Mouse (Mus musculus) v-Abl transformed pro-B cells (cell line): ENCODE measurements around the gene C1qtnf1.

Experiments
- in situ Hi-C, 2 experiments: fragments of 400-800 bp; cut with MboI; formaldehyde crosslinking; loops; one replicate each; pipeline ENCODE4 v1.15.1; 2025; ENCODE audit not compliant: unreplicated experiment in 2 of 2

The C1qtnf1 gene

DNA sequence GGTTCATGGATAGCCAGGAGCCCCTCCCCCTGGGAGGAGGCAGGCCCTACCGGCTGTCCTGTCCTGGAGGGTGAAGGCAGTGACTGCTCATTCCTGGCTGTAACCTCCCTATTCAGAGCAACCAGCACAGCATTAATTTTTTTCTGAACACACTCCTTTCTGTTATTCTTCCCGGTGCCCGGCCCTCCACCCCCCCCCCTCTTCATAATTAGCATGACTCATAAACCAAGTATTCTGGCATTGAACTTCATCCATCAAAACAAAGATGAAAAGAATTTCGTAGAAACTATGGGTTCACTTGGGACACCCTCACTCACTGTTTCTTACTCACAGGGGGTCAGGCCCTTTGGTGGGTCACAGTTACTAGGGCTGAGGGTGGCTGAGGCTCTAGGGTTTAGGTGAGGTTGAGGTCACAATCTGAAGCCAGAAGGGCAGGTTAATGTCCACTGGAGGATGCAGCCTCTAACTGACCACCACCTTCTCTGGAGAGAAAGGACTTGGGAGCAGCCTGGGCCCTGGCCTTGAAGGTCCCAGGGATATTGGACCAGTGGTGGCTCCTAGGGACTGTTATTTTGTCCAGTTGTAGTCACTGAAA is 2.4 kb downstream of the C1qtnf1 start:
- in situ Hi-C loops = loop anchor here in 1 of 2 experiments (25.0 kb wide), 1 partner anchor 568 kb away; the partner anchor contains the start of genes Tha1 and Tmem235

DNA sequence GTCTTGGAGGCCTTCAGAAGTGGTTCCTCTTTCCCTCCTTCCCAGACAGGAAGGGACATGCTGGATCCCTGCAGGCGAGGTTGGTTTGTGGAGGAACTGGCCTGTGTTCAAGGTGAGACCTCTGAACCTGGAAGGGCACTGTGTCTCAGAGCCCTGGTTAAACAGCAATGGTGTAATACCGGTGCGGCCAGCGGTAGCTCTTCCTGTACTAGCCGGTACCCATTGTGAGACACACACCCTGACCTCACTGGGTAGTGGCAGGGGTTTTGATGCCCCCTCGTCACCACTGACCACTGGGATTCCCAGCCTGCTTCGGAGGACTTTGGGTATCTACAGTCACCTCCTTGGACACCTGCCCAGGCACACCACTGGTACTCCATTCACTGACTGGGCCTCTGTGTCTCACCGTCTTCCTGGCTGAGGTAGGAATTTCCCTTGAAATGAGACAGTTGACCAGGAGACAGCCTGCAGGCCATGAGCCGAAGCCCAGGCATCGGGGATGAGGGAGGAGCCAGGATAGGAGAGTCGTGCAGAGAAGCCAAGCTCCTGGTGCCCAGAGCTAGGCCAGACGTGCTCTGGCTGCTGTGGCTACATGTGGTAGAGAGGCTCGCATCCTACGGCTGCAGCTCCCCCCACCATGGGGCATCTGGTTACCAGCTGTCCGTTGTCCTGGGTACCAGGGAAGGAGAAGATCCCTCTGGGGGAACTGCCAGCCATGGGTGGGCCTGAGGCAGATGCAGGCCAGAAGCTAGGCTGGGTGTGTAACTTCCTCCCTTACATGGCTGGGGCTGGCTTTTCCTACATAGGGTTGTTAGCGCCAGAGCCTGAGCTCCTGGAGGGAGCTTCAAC is 3.3 kb downstream of the C1qtnf1 start:
- in situ Hi-C loops = loop anchor here in 1 of 2 experiments (25.0 kb wide), 1 partner anchor 569 kb away; the partner anchor contains the start of genes Tha1 and Tmem235

DNA sequence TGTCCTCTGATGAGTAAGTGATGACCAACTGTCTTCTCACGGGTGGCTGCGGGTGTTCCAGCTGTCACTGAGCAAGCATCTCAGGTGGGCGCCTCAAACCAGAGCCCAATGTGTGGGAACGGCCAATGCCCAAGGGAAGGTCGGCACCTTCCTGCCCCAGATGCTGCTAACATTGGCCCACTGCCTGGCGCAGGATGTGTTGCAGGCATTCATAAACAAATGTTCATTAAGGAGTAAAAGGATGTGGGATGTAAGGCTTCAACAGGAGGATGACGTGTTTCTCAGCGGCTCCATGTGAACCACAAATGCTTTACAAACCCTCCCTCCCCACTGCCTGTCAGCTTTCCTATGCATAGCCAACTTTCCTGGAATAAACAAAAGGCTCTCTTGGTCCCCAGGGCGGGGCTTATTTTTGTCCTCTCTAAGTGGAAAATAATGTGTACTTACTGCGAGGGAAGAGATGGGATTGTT is 5.4 kb downstream of the C1qtnf1 start:
- in situ Hi-C loops = loop anchor here in 1 of 2 experiments (25.0 kb wide), 1 partner anchor 571 kb away; the partner anchor contains the start of genes Tha1 and Tmem235

DNA sequence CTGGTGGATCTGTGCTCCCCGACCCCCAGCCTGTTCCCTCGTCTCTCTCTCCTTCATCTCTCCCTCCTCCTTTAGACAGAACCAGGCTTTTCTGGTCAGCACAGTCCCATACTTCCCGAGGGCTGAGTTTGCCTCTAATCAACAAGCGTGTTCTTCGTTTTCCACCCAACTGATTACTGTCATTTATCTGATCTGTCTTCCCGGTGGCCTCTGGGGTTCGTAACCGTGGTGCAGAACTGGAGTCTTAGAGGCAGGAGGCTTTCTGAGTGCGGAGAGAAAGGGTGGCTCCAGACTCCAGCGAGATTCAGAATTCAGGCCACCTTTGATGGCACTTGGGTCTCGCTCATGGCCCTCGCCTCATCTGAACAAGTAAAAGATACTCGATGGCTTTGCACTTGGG is 6.1 kb downstream of the C1qtnf1 start:
- in situ Hi-C loops = loop anchor here in 1 of 2 experiments (25.0 kb wide), 1 partner anchor 572 kb away; the partner anchor contains the start of genes Tha1 and Tmem235

DNA sequence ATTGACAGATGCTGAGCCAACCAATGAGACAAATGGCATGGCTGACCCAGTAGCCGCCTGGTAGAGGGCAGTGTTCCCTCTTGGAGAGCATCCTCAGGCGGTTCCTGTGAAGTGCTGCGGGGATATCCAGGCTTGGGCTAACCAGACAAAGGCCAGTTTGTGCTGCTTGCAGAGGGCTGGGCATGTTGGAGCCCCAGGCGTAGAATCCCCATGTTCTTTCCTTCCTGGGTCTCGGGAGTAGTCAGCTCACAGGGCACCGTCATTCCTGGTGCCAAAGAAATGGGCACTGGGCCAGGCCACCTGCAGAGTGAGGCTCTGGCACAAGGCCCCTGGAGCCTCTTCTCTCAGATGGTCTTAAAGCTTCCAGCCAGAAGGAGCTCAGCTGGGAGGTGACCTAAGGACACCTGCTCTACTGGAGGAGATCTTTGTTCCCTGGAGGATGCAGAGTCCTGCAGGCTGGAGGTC is 8.5 kb downstream of the C1qtnf1 start:
- in situ Hi-C loops = loop anchor here in 1 of 2 experiments (25.0 kb wide), 1 partner anchor 574 kb away; the partner anchor contains the start of genes Tha1 and Tmem235

DNA sequence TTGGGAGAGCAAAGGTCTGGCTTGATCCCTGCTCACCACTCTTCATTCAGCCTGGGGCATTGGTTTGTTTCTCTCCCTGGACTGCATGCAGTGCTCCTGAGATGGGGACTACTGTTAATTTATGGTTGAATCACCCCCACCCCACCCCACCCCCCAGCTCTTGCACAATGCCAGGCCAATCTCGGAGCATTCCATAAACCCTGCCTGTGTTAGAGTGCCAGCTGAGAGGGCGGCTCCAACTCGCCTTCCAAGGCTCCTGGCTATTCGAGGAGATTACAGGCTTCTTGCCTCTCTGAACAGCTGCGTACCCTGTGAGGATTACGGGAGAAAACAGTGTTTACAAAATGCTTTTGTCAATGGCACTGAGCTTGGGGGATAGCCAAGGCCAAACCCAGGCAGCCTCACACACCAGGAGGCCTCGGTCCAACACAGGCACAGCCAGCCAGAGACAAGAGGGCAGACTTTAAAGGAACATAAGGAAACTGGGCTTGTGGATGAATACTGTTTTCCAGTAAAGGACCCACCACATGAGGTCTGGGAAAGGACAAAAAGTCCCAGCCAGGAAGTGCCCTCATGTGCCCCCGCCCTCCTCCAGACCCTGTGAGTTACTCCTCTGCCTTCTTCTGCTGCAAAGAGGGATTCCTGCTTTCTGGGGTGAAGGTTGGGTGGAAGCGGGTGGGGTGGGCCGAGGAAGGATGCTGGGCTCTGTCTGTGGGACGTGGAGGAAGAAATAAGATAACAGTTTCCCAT is 10.8 kb downstream of the C1qtnf1 start:
- in situ Hi-C loops = loop anchor here in 1 of 2 experiments (25.0 kb wide), 1 partner anchor 577 kb away; the partner anchor contains the start of genes Tha1 and Tmem235

DNA sequence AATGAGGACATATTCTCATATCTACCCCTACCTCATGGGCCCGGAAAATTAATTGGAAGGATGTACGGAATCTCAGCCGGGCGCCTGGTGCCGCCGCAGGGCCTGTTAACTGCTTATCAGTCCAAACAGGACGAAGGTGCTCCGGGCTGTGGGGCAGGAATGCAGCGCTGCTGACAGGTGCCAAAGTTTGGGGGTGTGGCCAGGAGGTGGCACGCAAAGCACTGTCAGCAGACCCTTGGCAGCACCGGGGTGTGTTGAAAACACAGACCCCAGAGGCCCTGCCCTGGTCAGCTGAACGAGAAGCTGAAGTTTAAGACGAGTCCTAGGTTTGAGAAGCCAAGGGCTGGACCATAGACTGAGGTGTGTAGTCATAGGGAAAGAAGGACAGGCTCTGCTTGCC is 14.7 kb downstream of the C1qtnf1 start:
- in situ Hi-C loops = loop anchor here (5.0 to 25.0 kb wide), 3 partner anchors 355 to 580 kb away; partner anchors contain the start of genes Tha1 (in 1 of the 2) and Tmem235 (in 1 of the 2)

DNA sequence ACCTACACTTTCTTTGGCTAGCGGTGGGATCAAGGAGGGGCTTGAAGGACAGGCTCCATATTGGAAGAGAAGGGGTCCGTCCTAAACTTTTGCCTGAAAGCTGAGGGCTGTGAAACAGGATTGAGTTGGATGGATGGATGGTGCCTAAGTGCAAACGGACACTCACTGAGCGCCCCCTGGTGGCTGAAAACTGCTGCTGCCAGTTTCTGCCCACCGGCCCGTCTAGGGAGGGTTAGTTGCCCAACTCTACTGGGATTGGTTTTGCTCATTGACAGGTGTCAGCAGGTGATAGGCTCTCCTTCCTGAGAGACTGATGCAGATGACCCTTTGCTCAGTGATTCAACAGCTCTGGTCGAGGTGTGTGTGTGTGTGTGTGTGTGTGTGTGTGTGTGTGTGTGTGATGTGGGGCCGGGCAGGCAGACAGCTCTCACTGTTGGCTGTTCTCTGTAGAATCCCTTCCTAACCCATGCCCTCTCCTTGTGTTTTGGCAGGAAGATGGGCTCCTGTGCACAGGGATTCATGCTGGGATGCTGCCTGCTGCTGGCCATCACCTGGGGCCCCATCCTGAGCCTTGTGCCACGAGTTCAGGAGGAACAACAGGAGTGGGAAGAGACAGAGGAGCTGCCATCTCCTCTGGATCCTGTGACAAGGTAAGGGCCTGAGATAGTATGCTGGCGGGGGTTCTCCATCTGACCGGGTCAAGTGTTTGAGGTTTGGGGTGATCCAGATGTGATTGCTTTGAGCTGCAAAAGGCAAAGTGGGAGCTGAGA is 15.4 kb downstream of the C1qtnf1 start:
- in situ Hi-C loops = loop anchor here (5.0 to 25.0 kb wide), 3 partner anchors 356 to 581 kb away; partner anchors contain the start of genes Tha1 (in 1 of the 2) and Tmem235 (in 1 of the 2)

DNA sequence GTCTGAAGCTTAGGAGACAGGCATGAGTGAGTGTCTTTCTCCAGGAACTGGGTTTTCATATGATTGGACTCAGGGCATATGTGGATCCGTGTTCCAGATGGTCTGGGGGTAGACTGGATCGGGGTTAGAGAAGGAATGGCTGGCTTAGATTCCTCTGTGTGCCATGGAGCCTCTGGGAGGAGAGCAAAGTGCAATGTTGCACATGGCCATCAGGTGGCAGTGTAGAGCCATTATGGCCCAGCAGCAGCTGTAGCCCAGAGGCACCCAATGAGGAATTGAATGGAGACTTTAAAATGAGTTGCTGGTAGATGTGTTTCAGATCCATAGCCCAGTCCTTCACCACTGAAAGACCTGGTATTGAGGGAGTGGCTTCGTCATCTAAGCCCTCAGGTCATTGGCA is 17.8 kb downstream of the C1qtnf1 start:
- in situ Hi-C loops = loop anchor here (5.0 to 25.0 kb wide), 5 partner anchors 36 to 584 kb away; partner anchors contain the start of genes Tha1 (in 1 of the 2) and Tmem235 (in 1 of the 2)

DNA sequence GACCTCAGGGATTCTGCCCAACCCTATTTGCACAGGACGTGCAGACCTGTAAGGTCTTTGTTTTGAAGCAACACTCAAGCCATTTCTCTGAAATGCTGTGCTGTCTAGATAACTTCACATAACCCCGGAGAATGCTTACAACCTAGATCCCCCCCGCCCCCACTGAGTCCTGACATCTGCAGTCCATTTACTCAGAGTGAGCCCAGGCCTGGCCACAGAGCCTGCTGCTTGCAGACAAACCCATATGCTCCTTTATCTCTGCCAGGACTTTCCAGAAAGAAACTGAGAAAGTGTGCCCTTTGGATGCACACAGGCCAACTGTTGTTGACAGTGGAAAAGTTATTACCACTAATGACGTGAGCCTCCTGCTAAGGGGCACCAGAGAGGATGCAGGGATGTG is 19.3 kb downstream of the C1qtnf1 start:
- in situ Hi-C loops = loop anchor here (5.0 to 25.0 kb wide), 5 partner anchors 35 to 585 kb away; partner anchors contain the start of genes Tha1 (in 1 of the 2) and Tmem235 (in 1 of the 2)

DNA sequence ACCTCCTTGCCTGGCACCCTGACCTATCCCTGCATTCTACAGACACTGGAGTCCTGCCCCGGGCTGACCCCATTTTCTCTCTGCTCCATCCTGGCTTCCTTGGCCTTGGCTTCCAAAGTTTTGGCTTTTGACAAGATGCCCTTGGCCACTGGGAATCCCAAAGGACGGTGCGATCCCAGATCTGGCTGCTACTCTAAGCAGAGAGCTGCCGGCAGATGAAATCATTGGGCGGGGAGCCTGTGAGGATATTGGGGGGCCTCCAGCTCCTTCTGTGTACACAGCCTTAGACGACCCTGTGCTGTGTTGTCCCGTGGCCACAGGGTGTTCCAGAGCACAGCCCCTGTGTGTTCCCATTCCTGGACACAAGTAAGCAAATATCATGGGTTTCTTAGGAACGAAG is 20.4 kb downstream of the C1qtnf1 start:
- in situ Hi-C loops = loop anchor here (5.0 to 25.0 kb wide), 5 partner anchors 34 to 586 kb away; partner anchors contain the start of genes Tha1 (in 1 of the 2) and Tmem235 (in 1 of the 2)

DNA sequence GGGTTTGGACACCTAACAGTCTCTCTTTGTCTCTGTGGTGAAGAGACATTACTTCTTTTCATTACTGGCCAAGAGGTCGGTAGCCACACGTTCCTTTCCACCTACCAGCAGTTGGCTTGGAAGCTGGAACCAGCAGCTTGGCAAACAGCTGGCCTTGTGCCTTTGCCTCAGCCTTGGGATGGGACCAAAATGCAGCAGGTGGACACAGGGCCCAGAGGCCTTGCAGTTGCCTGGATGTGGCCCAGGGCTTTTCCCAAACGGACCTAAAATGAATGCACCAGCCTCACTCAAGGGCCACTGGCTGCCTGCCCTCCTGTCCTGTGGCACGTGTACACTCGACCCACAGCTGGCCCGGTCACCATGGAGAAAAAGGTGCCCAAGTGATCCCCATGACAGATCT is 23.2 kb downstream of the C1qtnf1 start:
- in situ Hi-C loops = no loop called here

DNA sequence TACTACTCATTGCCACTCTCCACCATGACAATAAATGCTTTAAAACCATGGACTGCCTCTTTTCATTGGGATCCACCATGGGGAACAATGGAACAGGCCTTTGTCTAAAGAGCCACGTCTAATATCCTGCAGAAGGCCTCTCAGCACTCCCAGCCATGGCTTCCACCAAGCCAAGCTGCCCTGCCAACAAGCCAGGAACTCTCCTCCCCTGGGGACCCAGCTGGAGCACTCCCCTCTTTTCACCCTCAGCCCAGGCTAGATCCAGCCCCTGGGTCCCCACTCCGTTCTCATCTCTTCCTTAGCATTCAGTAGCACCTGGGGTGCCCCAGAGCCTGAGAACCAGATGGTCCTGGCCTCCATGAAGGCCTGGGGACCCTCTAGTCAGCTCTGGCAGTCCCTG is 25.0 kb downstream of the C1qtnf1 start:
- in situ Hi-C loops = no loop called here

DNA sequence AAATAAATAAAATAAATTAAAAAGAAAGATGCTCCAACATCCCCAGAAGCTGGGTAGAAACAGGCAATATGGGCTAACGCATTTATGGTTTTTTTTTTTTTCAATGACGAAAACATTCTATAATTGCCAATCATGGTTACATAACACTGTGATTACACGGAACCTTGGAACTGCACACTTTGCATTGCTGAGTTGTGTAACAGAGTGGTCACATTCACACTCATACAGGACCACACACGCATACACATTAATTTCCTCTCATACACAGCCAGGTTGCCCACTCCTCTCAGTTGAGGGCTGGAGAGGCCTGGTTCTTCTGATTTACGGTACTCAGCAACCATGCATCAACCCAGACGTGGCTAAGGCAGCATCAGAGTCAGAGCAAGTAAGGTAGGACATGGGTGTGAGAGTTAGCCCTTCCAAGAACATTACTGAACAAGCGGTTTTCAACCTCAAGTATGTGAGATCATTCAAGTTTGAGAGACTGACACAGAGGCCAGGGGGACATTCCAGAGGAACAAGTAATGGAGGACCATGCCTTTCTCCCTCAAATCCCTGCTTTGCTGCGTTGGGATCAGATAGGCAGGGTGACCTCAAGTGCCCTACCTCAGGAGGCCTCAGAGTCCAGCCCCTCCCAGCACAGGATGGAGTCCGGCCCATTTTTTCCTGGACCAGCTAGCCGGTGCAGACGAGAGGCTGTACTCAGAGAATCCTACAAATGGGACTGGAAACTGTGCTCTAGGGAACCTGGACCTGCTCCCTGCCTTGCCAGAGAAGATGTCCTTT is 26.1 kb downstream of the C1qtnf1 start:
- in situ Hi-C loops = no loop called here

DNA sequence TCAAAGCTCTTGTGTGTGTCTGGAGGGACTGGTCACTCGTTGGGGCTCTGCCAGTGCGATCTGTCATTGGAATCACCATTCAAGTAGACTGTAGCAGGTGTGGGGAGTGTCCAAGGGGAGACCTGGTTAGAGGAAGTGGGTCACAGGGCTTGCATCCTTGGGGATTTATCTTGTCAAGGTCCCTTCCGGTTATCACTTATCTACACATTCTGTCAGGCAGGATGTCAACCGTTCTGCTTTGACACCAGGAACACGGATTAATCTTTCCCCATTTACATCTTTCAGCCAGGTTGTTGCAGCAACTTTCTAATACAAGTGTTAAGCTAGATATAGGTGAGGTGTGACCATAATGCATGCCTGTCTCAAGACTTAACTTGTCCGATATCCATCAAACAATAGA is 27.8 kb downstream of the C1qtnf1 start:
- in situ Hi-C loops = no loop called here

DNA sequence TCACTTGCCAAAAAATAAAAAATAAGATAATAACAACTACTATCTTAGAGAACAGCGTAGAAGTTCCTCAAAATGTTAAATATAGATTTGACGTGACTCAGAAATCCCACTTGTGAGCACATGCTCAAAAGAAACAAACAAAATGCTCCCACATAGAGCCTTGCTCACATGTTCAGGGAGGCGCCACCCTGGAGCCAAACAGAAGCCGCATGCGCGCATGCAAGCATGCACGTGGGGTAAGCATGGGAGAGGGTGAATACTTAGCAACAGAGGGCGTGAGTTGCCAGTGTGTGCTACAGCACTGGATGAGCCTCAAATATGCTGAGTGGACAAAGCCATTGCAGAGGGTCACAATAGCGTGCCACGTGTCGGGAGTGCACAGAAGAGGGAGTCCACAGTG is 28.9 kb downstream of the C1qtnf1 start:
- in situ Hi-C loops = no loop called here

DNA sequence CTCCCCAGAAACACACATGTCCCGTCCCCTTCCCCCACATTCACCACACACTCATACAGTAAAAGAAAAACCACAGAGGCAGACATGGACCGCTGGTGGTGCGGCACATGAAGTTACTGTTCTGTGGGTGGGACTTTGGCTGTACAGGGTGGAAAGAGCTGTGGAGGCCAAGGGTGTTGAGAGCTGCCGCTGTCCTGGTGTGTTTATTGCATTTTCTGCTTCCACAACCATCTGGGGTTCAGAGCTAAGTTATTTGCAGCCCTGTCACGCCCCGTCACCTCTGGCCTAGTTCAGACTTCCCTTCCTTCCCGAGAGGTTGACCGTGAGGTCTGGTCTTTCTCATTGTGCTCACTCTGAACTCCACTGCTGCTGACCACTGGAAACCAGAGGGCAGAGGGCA is 31.0 kb downstream of the C1qtnf1 start:
- in situ Hi-C loops = no loop called here

DNA sequence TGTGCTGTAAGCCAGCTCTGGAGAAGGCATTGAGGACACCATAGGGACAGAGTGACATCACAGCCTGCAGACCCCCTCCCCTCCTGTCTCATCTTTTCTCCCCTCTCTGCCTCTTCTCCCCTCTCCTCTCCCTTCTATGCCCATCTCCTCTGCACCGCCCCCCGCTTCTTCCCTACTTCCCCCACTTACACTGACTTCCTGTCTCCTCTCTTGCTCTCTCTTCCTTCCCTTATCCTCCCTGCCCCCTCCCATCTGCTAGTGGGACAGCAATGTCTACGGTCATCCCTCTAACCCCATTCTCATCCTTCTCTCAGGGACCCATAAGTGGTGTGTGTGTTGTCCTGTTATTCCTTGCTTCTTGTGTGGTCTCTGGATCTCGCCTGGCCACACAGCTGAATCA is 31.5 kb downstream of the C1qtnf1 start:
- in situ Hi-C loops = no loop called here
